Mouse (Mus musculus) hindbrain, embryonic 14.5 days (tissue): Measurements from ENCODE around the gene Rab3ip. TPM values are rescaled to one million over a fixed set of nuclear protein-coding genes. Genes with fewer than 3 reads are reported as not detected.

Experiments
- polyA plus RNA-seq: library from polyadenylated mRNA; unstranded; fragments of >200 nt; fragmentation: Nextera tagmentation; extraction: Ambion mirVana; gene quantifications from 2 replicates; pipeline ENCODE4 v1.2.1, GENCODE M21; 2014

Rab3ip gene
- polyA plus RNA-seq, 1 experiment from 2014 or later: 44.8 TPM

Other genes with a start within 250 kb of the Rab3ip start
- 0.08 TPM in 1 of 2 replicates, not detected in the other for gene Myrfl, start 53.9 kb downstream of the Rab3ip start, polyA plus RNA-seq
- gene Gm10271, start 21.8 kb upstream of the Rab3ip start, polyA plus RNA-seq: not detected in 2 replicates
- gene Best3, start 35.5 kb upstream of the Rab3ip start, polyA plus RNA-seq: 0.09 and 0.26 TPM in 2 replicates
- gene Lrrc10, start 94.6 kb upstream of the Rab3ip start, polyA plus RNA-seq: not detected in 2 replicates
- 281 and 288 TPM in 2 replicates for gene Cct2, start 113.0 kb upstream of the Rab3ip start, polyA plus RNA-seq
- gene Frs2, start 197.8 kb upstream of the Rab3ip start, polyA plus RNA-seq: 27.0 and 32.2 TPM in 2 replicates